Mouse (Mus musculus) bone marrow, adult 2 months (tissue): ENCODE results near the gene Nup160. TPM values are rescaled to one million over a fixed set of nuclear protein-coding genes. Genes with fewer than 3 reads are reported as not detected.

ENCODE experiments used
- H3K27ac ChIP-seq: fragments of 200-500 bp; 2 replicates; pipeline ENCODE4 v1.5.1; 2012; ENCODE audit warnings: low read depth, mild to moderate bottlenecking, control low read depth, inconsistent platforms, low read length; ENCODE audit not compliant: control insufficient read depth, poor library complexity, insufficient read depth
- H3K4me1 ChIP-seq: fragments of 200-500 bp; 2 replicates; pipeline ENCODE4 v1.6.1; 2011; ENCODE audit warnings: low read length; ENCODE audit not compliant: control insufficient read depth, insufficient read depth
- H3K4me3 ChIP-seq: fragments of 200-500 bp; replicated peaks from 2 replicates; pipeline ENCODE3; 2011; ENCODE audit warnings: mild to moderate bottlenecking, low read depth, low read length, control low read depth; ENCODE audit not compliant: control insufficient read depth
- CTCF ChIP-seq: fragments of 200-500 bp; IDR thresholded peaks from 2 replicates; pipeline ENCODE4 v1.5.1; 2011; ENCODE audit warnings: low read length, control low read depth; ENCODE audit not compliant: control insufficient read depth, insufficient read depth
- POLR2A ChIP-seq: fragments of 200-500 bp; IDR thresholded peaks from 2 replicates; pipeline ENCODE4 v1.6.1; 2011; ENCODE audit warnings: low read depth, mild to moderate bottlenecking, control low read depth, low read length, borderline replicate concordance; ENCODE audit not compliant: control insufficient read depth
- WGBS: fragments of 180-500 bp; shearing (Covaris S2); methylation state at CpG from one replicate; pipeline ENCODE4 v1.1.7; 2018; 5-methylcytosine and 5-hydroxymethylcytosine counted together
- polyA plus RNA-seq: library from polyadenylated mRNA; stranded (reverse); fragments of >200 nt; gene quantifications from 2 replicates; pipeline ENCODE4 v1.2.4, GENCODE M21; 2011; ENCODE audit warnings: low replicate concordance; ENCODE audit not compliant: missing spikeins, insufficient read depth, insufficient read length

Gene Nup160
- polyA plus RNA-seq: 12.9 and 16.0 TPM in 2 replicates

DNA sequence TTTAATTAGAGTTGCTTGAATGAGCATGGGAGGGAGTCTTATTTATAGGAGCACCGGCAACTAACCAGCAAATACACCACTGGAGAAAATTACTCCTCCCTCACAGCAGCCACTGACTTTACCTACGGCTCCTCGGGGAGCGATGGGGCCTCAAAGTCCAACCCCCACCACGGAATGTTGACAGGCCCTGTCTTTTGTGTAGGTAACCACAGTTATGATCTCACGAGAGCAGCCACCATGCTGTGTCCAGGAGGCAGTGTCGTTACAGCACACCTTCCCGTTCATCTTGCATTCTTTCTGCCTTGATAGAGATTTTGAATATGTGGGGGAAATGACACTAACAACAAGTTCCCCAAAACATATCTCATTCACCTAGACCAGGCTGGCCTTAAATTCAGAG lies at the start of gene Nup160:
Gene Nup160, plus strand, starts transcription at position 209 of the 400 bp plus-strand sequence.
- no peak for TF ChIP-seq POLR2A
- no peak for TF ChIP-seq CTCF
- Histone ChIP-seq H3K4me1 (peaks cover 3% of the 10 kb centered on the region), H3K4me3 (peak within 1 kb of the TSS; percentile 8), H3K27ac (peak within 1 kb of the TSS; percentile 11; the same call in 1 of the 2 replicates)
- WGBS: 79% methylated on average over 8 of the region's 8 CpGs

DNA sequence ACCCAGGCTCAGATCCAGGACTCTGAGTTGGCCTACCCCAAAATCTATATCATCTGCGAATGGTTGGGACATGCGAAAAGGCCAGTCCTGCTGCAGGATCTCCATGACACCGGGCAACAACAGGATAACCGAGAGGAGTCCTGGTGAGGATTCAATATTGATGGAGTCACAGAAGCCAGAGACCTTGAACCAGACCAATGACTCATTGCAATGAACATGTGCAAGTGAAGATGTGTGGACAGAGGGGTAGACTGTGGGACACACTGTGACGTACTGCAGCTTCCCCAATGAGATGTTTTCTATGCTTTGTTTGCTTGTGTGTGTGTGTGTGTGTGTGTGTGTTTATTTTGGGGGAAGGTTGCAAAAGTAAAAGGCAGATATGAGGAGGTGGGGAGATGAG lies 48.8 kb upstream of the Nup160 start:
- Histone ChIP-seq H3K27ac (no peak overlapping the region), H3K4me3 (no peak overlapping the region), H3K4me1 (peaks cover 2% of the 10 kb centered on the region)
- TF ChIP-seq POLR2A (no peak), CTCF (no peak)
- 89% methylated on average over 5 of the region's 5 CpGs for WGBS

DNA sequence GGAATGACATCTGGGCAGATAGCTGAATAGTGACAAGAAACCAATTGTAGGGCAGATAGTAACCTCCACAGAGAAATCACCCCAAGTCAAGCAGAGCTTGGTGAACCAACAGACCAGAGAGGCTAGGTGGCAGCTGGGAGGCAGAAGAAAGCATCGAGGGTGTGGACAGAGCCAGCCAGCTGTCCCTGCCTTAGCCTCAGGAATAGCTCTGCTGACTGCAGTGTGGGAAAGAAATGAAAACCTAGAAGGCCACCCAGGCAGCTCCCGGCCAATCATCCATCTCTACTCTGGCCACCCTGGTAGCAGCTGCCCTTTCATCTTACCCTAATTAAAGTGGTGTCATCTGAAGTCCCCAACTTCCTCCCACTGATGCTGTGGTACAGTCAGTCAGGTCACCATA lies 47.5 kb upstream of the Nup160 start:
- WGBS: 73% methylated on average over 2 of the region's 2 CpGs
- Histone ChIP-seq H3K4me1 (peaks cover 2% of the 10 kb centered on the region), H3K27ac (no peak overlapping the region), H3K4me3 (no peak overlapping the region)
- TF ChIP-seq POLR2A (no peak), CTCF (no peak)

DNA sequence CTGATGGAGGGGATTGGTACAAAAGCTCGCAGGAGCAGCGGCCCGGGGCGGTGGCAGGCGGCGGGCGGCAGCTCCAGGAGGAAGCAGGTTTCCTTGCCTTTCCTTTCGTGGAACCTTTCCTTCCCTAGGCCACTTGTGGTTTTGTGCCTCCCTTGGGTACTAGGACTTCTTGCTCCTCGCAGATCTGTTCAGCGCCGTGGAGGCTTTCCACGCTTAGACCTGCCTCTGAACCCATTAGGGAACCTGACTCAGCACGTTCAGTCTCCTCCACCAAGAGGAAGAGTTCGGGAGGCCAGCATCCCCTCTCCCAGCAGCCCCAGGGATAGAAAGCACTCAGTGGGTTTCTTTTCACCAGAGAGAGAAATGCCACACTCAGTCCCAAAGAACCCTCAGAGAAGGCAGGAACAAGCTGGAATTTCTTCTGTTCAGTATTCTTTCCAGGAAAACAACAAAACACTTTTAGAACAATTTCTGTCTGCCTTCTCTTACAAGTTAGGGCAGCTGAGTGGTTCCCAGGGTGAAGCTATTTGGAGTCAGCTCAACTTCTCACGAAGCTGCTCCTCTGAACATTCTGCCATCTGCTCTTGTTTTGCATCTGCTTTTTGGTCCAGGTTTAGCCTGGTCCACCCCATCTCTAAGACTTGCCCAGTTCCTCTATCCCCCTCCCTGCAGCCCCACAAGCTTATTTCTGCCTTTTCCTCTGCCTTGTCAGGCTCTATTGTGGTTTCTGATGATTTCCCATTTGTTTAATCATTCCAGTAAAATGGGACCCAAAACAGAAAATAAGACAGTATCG lies 44.9 kb upstream of the Nup160 start:
- no peak overlapping the region for H3K4me3 ChIP-seq
- TF ChIP-seq CTCF: no peak
- TF ChIP-seq POLR2A: no peak
- H3K4me1 ChIP-seq: peaks cover 4% of the 10 kb centered on the region
- WGBS: 16% methylated on average over 16 of the region's 16 CpGs
- no peak overlapping the region; the same call in 1 of the 2 replicates for H3K27ac ChIP-seq

DNA sequence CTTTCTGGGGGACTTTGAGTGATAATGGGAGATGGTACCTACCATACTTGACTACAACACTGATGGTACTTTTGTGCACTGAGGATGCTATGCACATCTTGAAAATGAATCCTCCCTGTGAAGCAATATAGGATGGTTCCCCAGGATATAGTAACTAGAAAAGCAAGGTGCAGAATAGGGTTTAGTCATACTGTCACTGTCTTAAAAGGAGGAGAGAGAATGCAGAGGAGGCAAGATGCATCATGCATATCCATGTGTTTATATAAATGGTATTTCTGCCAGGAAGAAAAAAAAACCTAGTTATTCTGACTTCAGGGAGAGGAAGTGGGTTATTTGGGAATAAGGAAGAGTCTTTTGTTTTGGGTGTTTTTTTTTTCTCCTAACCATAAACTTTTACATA lies 42.3 kb upstream of the Nup160 start:
- H3K4me1 ChIP-seq: peaks cover 4% of the 10 kb centered on the region
- no peak overlapping the region for H3K27ac ChIP-seq
- no peak overlapping the region for H3K4me3 ChIP-seq
- TF ChIP-seq CTCF: no peak

DNA sequence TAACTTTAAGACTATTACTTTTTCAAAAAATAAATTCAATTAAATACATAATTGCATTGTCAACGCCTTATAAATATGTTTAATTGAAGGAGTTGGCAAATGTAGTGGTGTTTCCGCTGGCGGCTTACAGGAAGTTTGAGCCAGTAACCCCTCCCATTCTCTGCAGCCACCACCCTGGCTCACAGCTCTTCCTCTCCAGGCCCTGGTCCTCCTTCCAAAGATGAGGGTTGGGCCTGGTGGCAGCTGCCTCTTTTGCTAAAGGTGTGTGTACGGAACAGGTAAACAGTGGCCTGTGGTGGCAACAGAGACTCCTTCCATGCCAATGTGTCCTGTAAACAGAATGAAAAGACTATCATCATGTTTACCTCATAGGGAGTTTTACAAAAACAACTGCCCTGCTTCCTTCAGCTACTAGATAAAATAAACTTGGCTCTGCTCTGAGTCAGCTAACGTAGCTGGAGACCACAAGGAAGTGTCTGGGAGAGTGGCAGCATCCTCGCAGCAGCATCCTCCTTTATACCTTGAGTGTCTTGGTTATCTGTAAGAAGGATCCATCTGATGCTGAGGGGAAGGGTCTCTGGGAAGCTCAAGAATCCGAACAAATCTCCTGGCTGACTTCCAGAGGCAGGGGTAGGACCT lies 41.8 kb upstream of the Nup160 start:
- H3K27ac ChIP-seq: no peak overlapping the region
- H3K4me3 ChIP-seq: no peak overlapping the region
- 9% methylated on average over 7 of the region's 7 CpGs for WGBS
- TF ChIP-seq POLR2A: no peak
- no peak for TF ChIP-seq CTCF
- peaks cover 5% of the 10 kb centered on the region for H3K4me1 ChIP-seq

DNA sequence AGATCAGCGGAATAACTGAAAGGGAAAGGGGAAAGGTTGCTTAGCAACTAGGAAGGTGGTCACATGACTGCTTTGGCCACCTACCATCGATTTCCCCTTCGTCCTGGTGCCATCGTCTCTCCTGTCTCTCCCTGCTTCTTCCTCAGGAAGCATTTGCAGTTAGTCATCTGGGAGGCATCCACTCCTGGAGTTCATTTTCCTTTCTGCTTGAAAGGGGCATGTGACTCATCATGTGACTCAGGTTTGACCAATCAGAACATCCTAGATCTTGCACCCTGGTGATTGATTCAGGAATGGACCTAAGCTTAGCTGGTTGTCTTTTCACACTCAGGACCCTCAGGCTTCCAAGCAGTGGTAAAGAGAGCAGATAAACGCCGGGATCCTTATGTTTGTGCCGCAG lies 40.2 kb upstream of the Nup160 start:
- 83% methylated on average over 7 of the region's 7 CpGs for WGBS
- Histone ChIP-seq H3K4me3 (no peak overlapping the region), H3K27ac (no peak overlapping the region), H3K4me1 (peaks cover 9% of the 10 kb centered on the region)
- TF ChIP-seq CTCF: no peak
- no peak for TF ChIP-seq POLR2A

DNA sequence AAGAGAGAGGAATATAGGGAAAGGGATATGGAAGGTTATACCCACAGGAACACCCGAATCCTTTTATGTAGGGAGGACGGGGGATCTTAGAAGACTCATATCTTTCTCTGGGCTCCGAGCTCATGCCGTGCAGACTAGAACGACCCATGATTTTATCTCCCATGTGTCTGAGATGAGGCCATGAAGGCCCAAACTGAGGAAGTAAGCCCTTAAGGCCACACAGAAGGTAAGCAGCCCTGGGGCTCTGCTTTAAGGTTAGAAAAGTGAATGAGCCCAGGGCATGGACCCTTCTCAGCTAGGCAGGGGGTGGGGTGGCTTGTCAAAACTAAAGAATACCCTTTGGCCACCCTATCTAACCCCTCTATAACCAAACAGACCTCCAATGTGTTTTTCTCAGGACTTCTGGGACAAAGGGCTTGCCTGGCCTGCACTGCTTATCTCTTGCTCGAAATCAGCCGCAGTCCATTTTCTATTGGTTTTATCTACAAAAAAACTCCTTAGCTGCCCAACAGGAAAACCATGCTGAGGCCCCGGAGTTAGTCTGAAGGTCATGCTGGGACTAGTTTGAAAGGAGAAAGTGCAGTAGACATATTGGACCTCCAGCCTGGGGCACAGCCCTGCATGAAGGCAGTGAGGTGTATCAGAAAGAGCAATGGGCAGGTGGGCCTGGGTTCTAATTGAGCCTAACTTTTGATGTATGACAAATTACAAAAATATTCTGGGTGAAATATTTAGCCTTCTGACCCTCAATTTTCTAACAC lies 37.8 kb upstream of the Nup160 start:
- Histone ChIP-seq H3K4me1 (peaks cover 8% of the 10 kb centered on the region), H3K27ac (no peak overlapping the region), H3K4me3 (no peak overlapping the region)
- WGBS: 60% methylated on average over 8 of the region's 8 CpGs
- TF ChIP-seq CTCF (no peak), POLR2A (no peak)
